Mouse (Mus musculus): ENCODE measurements around the gene Lyg2. TPM values are rescaled to one million over a fixed set of nuclear protein-coding genes. Genes with fewer than 3 reads are reported as not detected.

Lyg2 gene
- not detected for total RNA-seq (2021)
- long read RNA-seq, experiment 1, result 0 reads
- long read RNA-seq, experiment 2, result 0 reads

- H3K4me3 ChIP-seq, result no peak within 1 kb of the TSS
Measured at GRCm38 (mm10) chr1:37916393-37916792, at the start of gene Lyg2. Gene Lyg2 (minus strand): TSS chr1:37916493.

DNA sequence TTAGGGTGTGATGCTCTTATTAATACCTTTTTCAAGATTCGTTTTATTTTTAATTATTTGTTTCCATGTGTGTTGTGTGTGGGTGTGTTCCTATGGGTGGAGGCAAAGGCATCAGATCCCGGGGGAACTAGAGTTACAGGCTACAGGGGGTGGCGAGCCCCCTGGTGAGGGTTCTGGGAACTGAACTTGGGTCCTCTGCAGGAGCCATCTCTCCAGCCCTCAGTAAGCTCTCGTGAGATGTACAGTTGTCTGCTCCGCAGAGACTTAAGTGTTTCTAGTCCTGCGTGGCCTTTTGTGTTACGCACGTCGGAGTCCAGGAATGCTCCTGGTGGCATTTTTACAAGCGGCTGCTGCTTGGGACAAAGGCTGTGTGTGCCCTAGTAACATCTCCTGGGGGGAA, 49.3 kb upstream of the Lyg2 start:
- H3K4me3 ChIP-seq, result no peak overlapping the region
- DNase-seq (ENCODE audit: low spot score in 2 of 2), result no peak
- TF ChIP-seq CTCF (conservative IDR thresholded peaks at IDR 0.05), result peak; percentile 33; the same call in 1 of the 2 replicates
- no peak overlapping the region for H3K27ac ChIP-seq

More at GRCm38 (mm10) chr1:37916393-37916792, at the start of gene Lyg2:
- no peak for DNase-seq (ENCODE audit: low spot score in 2 of 2)
- TF ChIP-seq CTCF (conservative IDR thresholded peaks at IDR 0.05), result no peak
- no peak within 1 kb of the TSS for H3K27ac ChIP-seq

- no peak overlapping the region for H3K27ac ChIP-seq
- H3K4me3 ChIP-seq, result no peak overlapping the region
- peak; percentile 11 to 13 for DNase-seq (ENCODE audit: low spot score in 2 of 2)
- no peak for TF ChIP-seq CTCF (conservative IDR thresholded peaks at IDR 0.05)
Measured at GRCm38 (mm10) chr1:37959486-37959885, 43.2 kb upstream of the Lyg2 start.

- DNase-seq (ENCODE audit: low spot score in 2 of 2), result no peak
- no peak for TF ChIP-seq CTCF (conservative IDR thresholded peaks at IDR 0.05)
- no peak overlapping the region for H3K4me3 ChIP-seq
- no peak overlapping the region for H3K27ac ChIP-seq
Measured at GRCm38 (mm10) chr1:37958516-37958915, 42.2 kb upstream of the Lyg2 start.

DNA sequence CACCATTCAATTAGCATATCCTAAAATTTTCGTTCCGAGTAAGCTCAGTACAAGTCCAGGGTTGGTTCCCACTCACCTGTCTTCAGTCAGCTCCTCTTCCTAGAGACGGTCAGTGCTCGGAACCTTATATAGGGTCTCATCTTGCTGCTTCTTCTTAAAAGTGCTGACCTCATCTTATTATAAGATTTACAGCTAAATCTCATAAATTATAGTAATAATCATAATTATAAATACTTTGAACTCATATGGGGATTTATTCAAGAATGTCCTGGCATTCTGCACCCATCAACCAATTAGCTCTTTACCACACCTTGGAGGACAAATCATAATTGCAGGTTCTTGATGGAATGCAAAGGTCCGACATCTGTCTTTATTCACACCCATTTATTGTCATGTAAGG, 41.4 kb upstream of the Lyg2 start, which contains the start of gene Lyg1:
Gene Lyg1, minus strand, starts transcription at position 101 of the 400 bp plus-strand sequence.
- Histone ChIP-seq H3K4me3 (no peak within 1 kb of the TSS), H3K27ac (no peak within 1 kb of the TSS)
- TF ChIP-seq CTCF (conservative IDR thresholded peaks at IDR 0.05), result no peak
- DNase-seq (ENCODE audit: low spot score in 2 of 2), result no peak

DNA sequence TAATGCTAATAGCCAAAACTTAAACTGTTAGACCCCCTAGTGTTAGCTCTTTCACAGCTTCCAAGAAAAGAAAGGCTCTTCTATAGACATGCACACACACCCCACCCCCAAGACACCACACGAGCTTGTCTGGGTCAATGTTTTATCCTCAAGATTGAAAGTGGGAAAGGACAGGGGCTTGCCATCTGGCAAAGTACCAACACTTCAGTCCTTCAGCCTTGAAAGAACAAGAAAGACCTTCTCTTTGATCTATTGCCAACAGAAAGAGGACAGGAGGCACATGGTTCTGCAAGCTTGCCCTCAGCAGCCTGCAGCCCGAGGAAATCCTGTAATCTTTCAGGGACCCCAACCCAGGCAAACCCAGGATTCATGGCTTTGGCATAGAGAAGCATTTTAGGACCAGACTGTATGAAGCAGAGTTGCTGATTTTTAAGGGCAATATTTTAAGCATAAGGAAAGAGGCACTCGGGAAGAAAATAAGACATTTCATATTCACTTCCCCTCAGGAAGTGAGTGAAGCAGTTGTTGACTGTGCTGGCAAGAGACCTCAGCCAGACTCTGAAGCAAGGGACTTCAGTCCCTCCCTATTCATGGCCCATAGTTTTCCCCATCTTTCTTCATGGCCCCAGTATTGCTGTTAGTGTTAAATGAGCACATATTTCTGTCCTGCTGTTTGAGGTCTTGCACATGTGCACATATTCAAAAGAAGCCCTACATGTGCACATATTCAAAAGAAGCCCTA, 40.6 kb upstream of the Lyg2 start:
- no peak overlapping the region for H3K4me3 ChIP-seq
- H3K27ac ChIP-seq, result no peak overlapping the region
- no peak for TF ChIP-seq CTCF (conservative IDR thresholded peaks at IDR 0.05)
- no peak for DNase-seq (ENCODE audit: low spot score in 2 of 2)

GRCm38 (mm10) chr1:37955251-37955650, 39.0 kb upstream of the Lyg2 start:
- Histone ChIP-seq H3K27ac (no peak overlapping the region), H3K4me3 (no peak overlapping the region)
- DNase-seq (ENCODE audit: low spot score in 2 of 2), result no peak
- no peak for TF ChIP-seq CTCF (conservative IDR thresholded peaks at IDR 0.05)

- no peak for DNase-seq (ENCODE audit: low spot score in 2 of 2)
- H3K27ac ChIP-seq, result no peak overlapping the region
- H3K4me3 ChIP-seq, result no peak overlapping the region
- no peak for TF ChIP-seq CTCF (conservative IDR thresholded peaks at IDR 0.05)
Measured at GRCm38 (mm10) chr1:37954786-37955185, 38.5 kb upstream of the Lyg2 start.

- Histone ChIP-seq H3K4me3 (no peak overlapping the region), H3K27ac (no peak overlapping the region)
- no peak for DNase-seq (ENCODE audit: low spot score in 2 of 2)
- no peak for TF ChIP-seq CTCF (conservative IDR thresholded peaks at IDR 0.05)
Measured at GRCm38 (mm10) chr1:37948906-37949305, 32.6 kb upstream of the Lyg2 start.

- Histone ChIP-seq H3K27ac (no peak overlapping the region), H3K4me3 (no peak overlapping the region)
- DNase-seq (ENCODE audit: low spot score in 2 of 2), result no peak
- peak; percentile 50 for TF ChIP-seq CTCF (conservative IDR thresholded peaks at IDR 0.05)
Measured at GRCm38 (mm10) chr1:37931806-37932205, 15.5 kb upstream of the Lyg2 start.

DNA sequence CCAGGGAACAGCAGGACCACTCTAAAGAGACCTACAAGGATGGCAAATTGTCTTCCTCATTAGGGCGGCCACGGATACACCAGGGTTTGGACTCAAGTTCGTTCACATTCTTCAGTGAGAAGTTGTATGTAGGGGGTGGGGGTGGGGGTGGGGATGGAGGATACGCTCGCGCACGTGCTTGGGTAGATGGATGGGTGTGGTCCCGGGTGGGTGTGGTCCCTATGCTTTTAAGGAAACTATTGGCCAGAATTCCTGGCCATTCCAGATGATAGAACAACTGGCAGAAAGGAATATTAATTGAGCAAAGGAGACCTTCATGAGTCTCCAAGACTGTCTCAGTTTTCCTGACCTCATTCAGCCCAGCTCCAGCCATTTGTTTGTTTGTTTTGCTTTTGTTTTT, 9.7 kb upstream of the Lyg2 start:
- Histone ChIP-seq H3K27ac (no peak overlapping the region), H3K4me3 (no peak overlapping the region)
- no peak for DNase-seq (ENCODE audit: low spot score in 2 of 2)
- TF ChIP-seq CTCF (conservative IDR thresholded peaks at IDR 0.05), result no peak

GRCm38 (mm10) chr1:37922536-37922935, 6.2 kb upstream of the Lyg2 start:
- Histone ChIP-seq H3K4me3 (peak overlapping the region; percentile 6; the same call in 1 of the 2 replicates), H3K27ac (peak overlapping the region; percentile 32; the same call in 1 of the 2 replicates)
- no peak for DNase-seq (ENCODE audit: low spot score in 2 of 2)
- no peak for TF ChIP-seq CTCF (conservative IDR thresholded peaks at IDR 0.05)

DNA sequence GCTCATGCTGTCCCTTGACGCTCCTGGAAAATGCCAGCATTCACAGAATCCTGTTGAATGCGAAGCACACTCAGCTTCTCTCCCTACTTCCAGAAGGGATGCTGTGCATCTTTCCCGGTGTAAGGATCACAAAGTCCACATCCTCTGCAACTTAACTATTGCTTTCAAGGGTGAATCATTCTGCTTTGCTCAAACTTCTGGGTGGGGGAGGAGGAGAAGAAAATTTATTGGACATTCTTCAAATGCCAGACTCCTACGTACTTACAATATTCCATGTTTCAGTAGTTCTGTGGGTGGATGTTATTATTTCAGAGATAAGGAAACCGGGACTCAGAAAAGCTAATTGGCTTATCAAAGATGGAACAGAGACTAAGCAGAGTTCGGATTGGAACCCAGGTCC, 1.8 kb upstream of the Lyg2 start:
- Histone ChIP-seq H3K4me3 (no peak overlapping the region), H3K27ac (no peak overlapping the region)
- peak in 1 of 2 experiments; percentile 38 for DNase-seq (ENCODE audit: low spot score in 2 of 2)
- no peak for TF ChIP-seq CTCF (conservative IDR thresholded peaks at IDR 0.05)

- H3K4me3 ChIP-seq, result no peak overlapping the region
- DNase-seq (ENCODE audit: low spot score in 2 of 2), result no peak
- TF ChIP-seq CTCF (conservative IDR thresholded peaks at IDR 0.05), result no peak
- H3K27ac ChIP-seq, result no peak overlapping the region
Measured at GRCm38 (mm10) chr1:37917666-37918065, 1.4 kb upstream of the Lyg2 start.

Measured in layer of hippocampus, adult 2 months (tissue).